Mouse (Mus musculus) embryonic facial prominence, embryonic 14.5 days (tissue): ENCODE data around the gene Gatd1. TPM values are rescaled to one million over a fixed set of nuclear protein-coding genes. Genes with fewer than 3 reads are reported as not detected.

Experiments
- ATAC-seq: fragments of 200-750 bp; cut with Nextera tagmentation; 2 replicates; pipeline ENCODE4 v1.8.0; 2017; ENCODE audit warnings: low read depth, moderate number of reproducible peaks, moderate TSS enrichment
- DNase-seq: peaks from one replicate; pipeline ENCODE4 v3.0.0-alpha.2; 2015; ENCODE audit warnings: low spot score
- H3K27ac ChIP-seq: fragments of 300-500 bp; sonication (generic); replicated peaks from 2 replicates; pipeline ENCODE4 v1.5.1; 2014; ENCODE audit warnings: low read depth, mild to moderate bottlenecking, low read length, moderate library complexity
- H3K27me3 ChIP-seq: fragments of 300-500 bp; sonication (generic); replicated peaks from 2 replicates; pipeline ENCODE4 v1.6.1; 2014; ENCODE audit warnings: low read length; ENCODE audit not compliant: control insufficient read depth, insufficient read depth
- H3K36me3 ChIP-seq: fragments of 300-500 bp; sonication (generic); 2 replicates; pipeline ENCODE4 v1.6.1; 2014; ENCODE audit warnings: low read length, mixed read lengths; ENCODE audit not compliant: control insufficient read depth, insufficient read depth
- H3K4me1 ChIP-seq: fragments of 300-500 bp; sonication (generic); 2 replicates; pipeline ENCODE4 v1.6.1; 2014; ENCODE audit warnings: antibody characterized with exemption, low read length; ENCODE audit not compliant: control insufficient read depth, insufficient read depth
- H3K4me2 ChIP-seq: fragments of 300-500 bp; sonication (generic); 2 replicates; pipeline ENCODE4 v1.6.1; 2014; ENCODE audit warnings: low read depth, mild to moderate bottlenecking, low read length, moderate library complexity, mixed read lengths
- H3K4me3 ChIP-seq: fragments of 300-500 bp; sonication (generic); 2 replicates; pipeline ENCODE4 v1.5.1; 2014; ENCODE audit warnings: low read depth, mild to moderate bottlenecking, low read length
- H3K9ac ChIP-seq: fragments of 300-500 bp; sonication (generic); 2 replicates; pipeline ENCODE4 v1.6.1; 2014; ENCODE audit warnings: low read depth, mild to moderate bottlenecking, low read length, moderate library complexity, mixed read lengths
- H3K9me3 ChIP-seq: fragments of 300-500 bp; sonication (generic); 2 replicates; pipeline ENCODE4 v1.6.1; 2016; ENCODE audit warnings: low read length; ENCODE audit not compliant: control insufficient read depth
- WGBS: fragments of 180-500 bp; shearing (Covaris S2); extraction: QIAGEN DNeasy Blood & Tissue Kit; methylation state at CpG from one replicate; pipeline ENCODE4 v1.1.7; 2014; 5-methylcytosine and 5-hydroxymethylcytosine counted together
- polyA plus RNA-seq: library from polyadenylated mRNA; unstranded; fragments of >200 nt; fragmentation: Nextera tagmentation; extraction: Ambion mirVana; gene quantifications from 2 replicates; pipeline ENCODE4 v1.2.1, GENCODE M21; 2014

Gatd1 gene
- polyA plus RNA-seq, 1 experiment from 2014 or later: 37.1 TPM

GRCm38 (mm10) chr7:141432741-141433516 is 19.0 kb upstream of the Gatd1 start:
- H3K4me3 ChIP-seq: no peak overlapping the region
- no peak for ATAC-seq
- DNase-seq: no peak
- H3K4me1 ChIP-seq: peaks cover 26% of the 10 kb centered on the region; the same call in 1 of the 2 replicates
- no peak overlapping the region for H3K9ac ChIP-seq
- WGBS: 70% methylated on average over 5 of the region's 6 CpGs
- no peaks in the 10 kb centered on the region for H3K9me3 ChIP-seq
- H3K4me2 ChIP-seq: no peak overlapping the region
- no peaks in the 10 kb centered on the region for H3K27me3 ChIP-seq
- H3K36me3 ChIP-seq: peaks cover 36% of the 10 kb centered on the region
- no peak overlapping the region for H3K27ac ChIP-seq

GRCm38 (mm10) chr7:141432186-141432611 is 18.3 kb upstream of the Gatd1 start:
- Histone ChIP-seq H3K4me3 (no peak overlapping the region), H3K9ac (no peak overlapping the region), H3K36me3 (peaks cover 36% of the 10 kb centered on the region), H3K4me1 (peaks cover 26% of the 10 kb centered on the region; the same call in 1 of the 2 replicates), H3K9me3 (no peaks in the 10 kb centered on the region), H3K27ac (no peak overlapping the region), H3K27me3 (no peaks in the 10 kb centered on the region), H3K4me2 (no peak overlapping the region)
- no peak for ATAC-seq
- WGBS: 78% methylated on average over 6 of the region's 8 CpGs
- DNase-seq: no peak

GRCm38 (mm10) chr7:141431434-141432185 is 17.7 kb upstream of the Gatd1 start:
- no peak for DNase-seq
- Histone ChIP-seq H3K27me3 (no peaks in the 10 kb centered on the region), H3K9me3 (no peaks in the 10 kb centered on the region), H3K4me3 (no peak overlapping the region), H3K36me3 (peaks cover 36% of the 10 kb centered on the region), H3K4me2 (no peak overlapping the region), H3K9ac (no peak overlapping the region), H3K27ac (no peak overlapping the region), H3K4me1 (peaks cover 21% of the 10 kb centered on the region; the same call in 1 of the 2 replicates)
- no peak for ATAC-seq
- 92% methylated on average over 16 of the region's 19 CpGs for WGBS

GRCm38 (mm10) chr7:141430585-141431240 is 16.8 kb upstream of the Gatd1 start:
- H3K4me2 ChIP-seq: no peak overlapping the region
- no peak overlapping the region for H3K27ac ChIP-seq
- peaks cover 36% of the 10 kb centered on the region for H3K36me3 ChIP-seq
- 97% methylated on average over 9 of the region's 9 CpGs for WGBS
- no peaks in the 10 kb centered on the region for H3K9me3 ChIP-seq
- ATAC-seq (no peak), DNase-seq (no peak)
- H3K27me3 ChIP-seq: no peaks in the 10 kb centered on the region
- H3K4me3 ChIP-seq: no peak overlapping the region
- H3K9ac ChIP-seq: no peak overlapping the region
- peaks cover 14% of the 10 kb centered on the region; the same call in 1 of the 2 replicates for H3K4me1 ChIP-seq

- ATAC-seq: no peak
- no peaks in the 10 kb centered on the region for H3K27me3 ChIP-seq
- no peak for DNase-seq
- 64% methylated on average over 9 of the region's 9 CpGs for WGBS
- peaks cover 36% of the 10 kb centered on the region for H3K36me3 ChIP-seq
- H3K9me3 ChIP-seq: no peaks in the 10 kb centered on the region
- H3K4me1 ChIP-seq: peaks cover 10% of the 10 kb centered on the region; the same call in 1 of the 2 replicates
- no peak overlapping the region for H3K27ac ChIP-seq
- no peak overlapping the region for H3K9ac ChIP-seq
- no peak overlapping the region for H3K4me3 ChIP-seq
- H3K4me2 ChIP-seq: no peak overlapping the region
Observed at GRCm38 (mm10) chr7:141429840-141430584, 16.1 kb upstream of the Gatd1 start.

- H3K9ac ChIP-seq: no peak within 1 kb of the TSS; the same call in 1 of the 2 replicates
- ATAC-seq (peak; percentile 81), DNase-seq (peak; percentile 79)
- H3K9me3 ChIP-seq: no peaks in the 10 kb centered on the region
- peak within 1 kb of the TSS; percentile 47 for H3K4me2 ChIP-seq
- peaks cover 36% of the 10 kb centered on the region for H3K36me3 ChIP-seq
- no peaks in the 10 kb centered on the region for H3K27me3 ChIP-seq
- 2% methylated on average over 19 of the region's 19 CpGs for WGBS
- H3K4me1 ChIP-seq: peaks cover 9% of the 10 kb centered on the region; the same call in 1 of the 2 replicates
- H3K4me3 ChIP-seq: peak within 1 kb of the TSS; percentile 27
- H3K27ac ChIP-seq: no peak within 1 kb of the TSS; the same call in 1 of the 2 replicates
Observed at GRCm38 (mm10) chr7:141429310-141429709, 15.4 kb upstream of the Gatd1 start, which contains the start of gene Cend1. Cend1 (minus strand) TSS chr7:141429491.

- ATAC-seq (no peak), DNase-seq (no peak)
- H3K4me3 ChIP-seq: peak overlapping the region; percentile 27
- H3K9ac ChIP-seq: no peak overlapping the region; the same call in 1 of the 2 replicates
- WGBS: 57% methylated on average over 5 of the region's 5 CpGs
- no peaks in the 10 kb centered on the region for H3K9me3 ChIP-seq
- peaks cover 35% of the 10 kb centered on the region for H3K36me3 ChIP-seq
- no peak overlapping the region for H3K27ac ChIP-seq
- H3K27me3 ChIP-seq: no peaks in the 10 kb centered on the region
- peak overlapping the region; percentile 47; the same call in 1 of the 2 replicates for H3K4me2 ChIP-seq
- peaks cover 4% of the 10 kb centered on the region; the same call in 1 of the 2 replicates for H3K4me1 ChIP-seq
Observed at GRCm38 (mm10) chr7:141428701-141429100, 14.8 kb upstream of the Gatd1 start.
